Mouse (Mus musculus): ENCODE results near the gene Abhd14b.
"Not testable (repeated sequence)": the region's sequence is repeated elsewhere in the genome, so short reads cannot be mapped to it uniquely, and the experiment has no call there.

The Abhd14b gene

DNA sequence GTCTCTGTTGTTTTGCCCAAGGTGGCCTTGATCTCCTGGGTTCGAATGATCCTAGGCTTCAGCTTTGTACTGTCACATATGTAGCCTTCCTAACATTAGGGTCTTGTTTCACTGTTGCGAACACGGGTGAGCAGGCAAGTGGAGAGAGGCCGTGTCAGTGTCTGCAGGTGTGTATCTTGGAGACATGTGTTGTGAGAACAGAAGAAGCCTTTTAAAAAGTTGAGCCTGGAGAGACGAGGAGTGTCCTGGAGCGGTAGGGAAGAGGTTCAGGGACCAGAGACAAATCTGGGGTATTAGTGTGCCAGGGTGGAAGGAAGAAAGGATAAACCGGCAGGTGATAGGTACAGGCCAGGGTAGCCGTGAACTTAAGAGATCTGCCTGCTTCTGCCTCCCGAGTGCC lies 30.8 kb downstream of the Abhd14b start:
- no peak for DNase-seq

DNA sequence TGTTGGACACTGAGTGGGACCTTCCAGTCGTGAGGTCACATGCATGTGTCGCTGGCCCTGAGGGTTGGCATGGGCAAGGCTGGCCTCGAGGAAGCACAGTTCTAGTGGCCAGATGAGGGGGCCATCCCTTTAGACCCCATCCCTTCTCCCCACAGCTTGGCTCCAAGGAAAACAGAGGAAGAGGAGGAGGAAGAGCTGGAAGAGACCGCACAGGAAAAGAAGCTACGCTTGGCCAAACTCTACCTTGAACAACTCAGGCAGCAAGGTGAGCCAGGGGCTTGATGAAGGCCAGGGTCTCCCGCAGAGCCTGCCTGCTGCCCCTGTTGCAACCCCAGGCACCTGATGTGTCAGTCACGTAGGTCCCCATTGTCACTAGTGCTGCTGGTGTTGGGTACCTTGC lies 33.3 kb downstream of the Abhd14b start:
- no peak for DNase-seq

DNA sequence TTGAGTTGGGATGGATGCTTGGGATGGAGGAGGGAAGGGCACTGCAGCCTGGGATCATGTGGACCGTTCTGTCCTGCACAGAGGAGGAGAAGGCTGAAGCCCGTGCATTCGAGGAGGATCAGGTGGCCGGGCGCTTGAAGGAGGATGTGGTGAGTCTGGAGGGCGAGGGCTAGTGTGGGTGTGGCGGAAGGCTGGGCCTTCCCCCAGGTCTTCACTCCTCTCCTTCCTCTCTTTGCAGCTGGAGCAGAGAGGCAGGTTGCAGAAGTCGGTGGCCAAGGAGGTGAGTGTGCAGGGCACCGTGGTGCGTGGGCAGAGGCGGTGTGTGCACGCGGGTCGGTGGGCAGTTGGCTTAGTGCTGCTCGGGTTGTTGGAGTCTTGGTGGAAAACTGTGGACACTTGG lies 33.8 kb downstream of the Abhd14b start:
- DNase-seq = no peak

DNA sequence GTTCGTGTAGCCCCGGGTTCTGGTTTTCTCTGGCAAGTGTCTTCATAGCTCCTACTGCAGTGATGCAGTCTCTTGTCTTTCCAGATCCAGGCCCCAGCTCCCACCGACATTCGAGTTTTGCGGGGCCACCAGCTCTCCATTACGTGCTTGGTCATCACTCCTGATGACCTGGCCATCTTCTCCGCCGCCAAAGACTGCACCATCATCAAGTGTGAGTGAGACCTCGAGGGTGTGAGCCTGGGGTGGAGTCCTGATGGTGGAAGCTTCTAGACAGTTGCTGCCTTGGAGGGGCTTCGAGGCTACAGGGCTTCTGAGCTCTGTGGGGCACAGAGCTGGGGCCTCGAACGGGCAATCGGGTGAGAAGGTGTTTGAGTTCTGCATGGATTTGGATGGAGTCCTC lies 34.4 kb downstream of the Abhd14b start:
- no peak for DNase-seq

DNA sequence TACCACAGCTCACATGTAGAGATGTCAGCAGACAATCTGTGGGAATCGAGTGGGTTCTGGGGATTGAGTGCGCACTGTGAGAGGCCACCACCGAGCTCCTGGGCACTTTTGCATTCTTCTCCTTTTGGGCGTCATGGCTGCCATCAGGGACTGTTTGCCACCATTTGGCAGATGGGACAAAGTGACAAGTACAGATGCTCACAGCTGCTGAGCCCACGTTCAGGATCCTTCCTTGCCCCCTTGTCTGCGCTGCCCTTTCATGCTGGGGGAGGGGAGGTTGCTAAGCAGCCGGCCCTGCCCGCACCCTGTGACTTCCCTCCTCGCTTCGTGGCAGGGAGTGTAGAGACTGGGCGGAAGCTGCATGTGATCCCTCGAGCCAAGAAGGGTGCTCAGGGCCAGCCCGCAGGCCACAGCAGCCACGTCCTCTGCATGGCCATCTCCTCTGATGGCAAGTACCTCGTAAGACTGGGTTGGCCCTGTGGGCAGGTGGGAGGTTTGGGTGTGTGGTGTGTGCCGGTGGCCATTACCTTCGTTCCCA lies 35.4 kb downstream of the Abhd14b start:
- DNase-seq = no peak

DNA sequence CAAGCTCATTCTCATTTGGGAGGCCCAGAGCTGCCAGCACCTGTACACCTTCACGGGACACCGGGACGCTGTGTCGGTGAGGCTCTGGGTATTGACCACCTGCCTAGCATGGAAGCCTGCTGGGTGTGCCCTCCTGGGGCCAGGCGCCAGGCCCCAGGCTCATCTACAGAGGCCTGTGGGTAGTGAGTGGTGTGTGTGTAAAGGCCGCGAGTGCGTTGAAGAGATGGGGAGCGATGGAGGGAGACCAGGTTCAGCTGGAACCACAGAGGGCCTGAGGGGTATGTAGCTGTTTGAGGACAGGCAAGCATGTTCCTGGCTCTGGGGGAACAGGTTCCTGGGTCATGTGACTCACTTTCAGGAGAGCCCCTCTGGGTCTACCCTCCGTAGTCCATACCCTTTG lies 35.9 kb downstream of the Abhd14b start:
- no peak for DNase-seq

DNA sequence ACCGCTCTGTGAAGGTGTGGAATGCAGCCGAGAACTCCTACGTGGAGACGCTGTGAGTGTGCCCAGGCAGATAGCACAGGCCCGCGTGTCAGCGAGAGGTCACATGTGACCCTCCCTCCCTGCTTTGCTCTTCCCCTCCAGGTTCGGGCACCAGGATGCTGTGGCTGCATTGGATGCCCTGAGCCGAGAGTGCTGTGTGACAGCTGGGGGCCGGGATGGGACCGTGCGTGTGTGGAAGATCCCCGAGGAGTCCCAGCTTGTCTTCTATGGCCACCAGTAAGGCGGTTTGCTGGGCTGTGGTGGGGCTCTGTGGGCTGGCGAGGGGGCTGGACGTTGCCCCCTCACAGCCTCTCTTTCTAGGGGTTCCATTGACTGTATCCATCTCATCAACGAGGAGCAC lies 36.3 kb downstream of the Abhd14b start:
- no peak for DNase-seq

DNA sequence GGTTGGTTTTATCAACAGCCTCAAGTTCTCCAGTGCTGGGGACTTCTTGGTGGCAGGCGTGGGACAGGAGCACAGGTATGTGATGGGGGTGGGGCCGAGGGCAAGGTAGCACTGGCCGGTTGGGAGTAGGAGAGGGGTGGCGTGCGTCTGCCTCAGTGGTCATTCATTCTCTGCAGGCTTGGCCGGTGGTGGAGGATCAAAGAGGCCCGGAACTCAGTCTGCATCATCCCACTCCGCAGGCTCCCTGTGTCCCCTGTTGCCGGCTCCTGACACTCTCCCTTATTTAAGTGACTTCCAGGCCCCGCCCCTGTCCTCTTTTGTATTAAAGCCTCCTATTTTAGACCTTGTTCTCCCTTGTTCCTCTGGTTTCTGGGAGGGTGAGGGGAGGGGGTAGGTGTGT lies 37.8 kb downstream of the Abhd14b start:
- no peak for DNase-seq

DNA sequence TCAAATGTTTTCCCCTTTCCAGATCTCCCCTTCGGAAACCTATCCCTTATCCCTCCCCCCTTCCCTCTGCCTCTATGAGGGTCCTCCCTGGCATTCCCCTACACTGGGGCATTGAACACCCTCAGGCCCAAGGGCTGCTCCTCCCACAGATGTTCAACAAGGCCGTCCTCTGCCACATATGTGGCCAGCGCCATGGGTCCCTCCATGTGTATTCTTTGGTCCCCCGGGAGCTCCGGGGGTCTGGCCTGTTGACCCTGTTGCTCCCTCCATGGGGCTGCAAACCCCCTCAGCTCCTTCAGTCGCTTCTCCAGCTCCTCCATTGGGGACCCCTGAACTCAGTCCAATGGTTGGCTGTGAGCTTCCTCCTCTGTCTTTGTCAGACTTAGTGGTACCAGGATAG lies 40.3 kb downstream of the Abhd14b start:
- DNase-seq = not testable (repeated sequence)

DNA sequence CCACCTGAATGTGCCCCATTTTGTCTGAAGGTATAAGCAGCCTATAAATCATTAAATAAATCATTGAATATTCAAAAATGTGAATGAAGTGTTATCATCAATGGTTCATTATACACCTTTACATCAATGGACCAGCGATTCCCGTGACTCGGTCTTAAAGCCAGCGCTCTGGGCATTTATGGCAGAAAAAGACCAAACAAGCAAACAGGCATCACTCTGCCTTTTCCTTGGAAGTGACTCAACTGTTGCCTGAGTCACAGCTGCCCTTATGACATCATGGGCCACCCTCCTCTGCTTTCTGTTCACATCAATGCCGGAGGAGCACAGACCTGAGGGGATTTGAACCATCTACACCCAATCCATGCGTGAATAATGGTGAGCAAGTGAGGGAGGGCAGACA lies 52.4 kb downstream of the Abhd14b start, which contains the start of gene Iqcf1:
Gene Iqcf1, plus strand, starts transcription at position 301 of the 400 bp plus-strand sequence.
- no peak for DNase-seq

DNA sequence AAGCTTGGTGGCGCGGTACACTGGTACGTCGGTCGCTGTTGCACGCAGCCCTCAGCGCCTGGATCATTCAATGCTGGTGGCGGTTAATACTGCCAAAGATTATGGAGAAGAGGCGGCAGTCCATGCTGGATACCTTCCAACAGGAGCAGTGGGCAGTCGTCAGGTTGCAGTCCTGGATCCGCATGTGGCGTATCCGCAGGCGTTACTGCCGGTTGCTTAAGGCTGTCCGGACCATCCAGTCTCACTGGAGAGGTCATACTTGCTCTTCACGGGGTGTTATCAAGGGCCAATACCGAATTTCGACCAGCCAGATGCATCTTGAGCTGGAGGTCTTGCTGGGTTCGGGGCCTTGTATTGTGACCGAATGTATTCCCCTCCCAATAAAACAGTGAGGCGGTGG lies 54.6 kb downstream of the Abhd14b start:
- no peak for DNase-seq

All from lung, postnatal 36 days (tissue).